Mouse (Mus musculus) lung, postnatal 0 days (tissue): ENCODE results near the gene Pld4. TPM values are rescaled to one million over a fixed set of nuclear protein-coding genes. Genes with fewer than 3 reads are reported as not detected.

Experiments used
- ATAC-seq: fragments of 200-750 bp; cut with Nextera tagmentation; 2 replicates; pipeline ENCODE4 v1.8.0; 2017; ENCODE audit warnings: moderate library complexity
- DNase-seq: peaks from one replicate; pipeline ENCODE4 v3.0.0-alpha.2; 2016; ENCODE audit warnings: low spot score
- H3K27ac ChIP-seq: fragments of 300-500 bp; sonication (generic); 2 replicates; pipeline ENCODE4 v1.5.1; 2014; ENCODE audit warnings: antibody characterized with exemption, mild to moderate bottlenecking, low read length, mixed read lengths
- H3K27me3 ChIP-seq: fragments of 300-500 bp; sonication (generic); replicated peaks from 2 replicates; pipeline ENCODE4 v1.6.1; 2014; ENCODE audit warnings: low read length, mixed read lengths; ENCODE audit not compliant: insufficient read depth
- H3K36me3 ChIP-seq: fragments of 300-500 bp; sonication (generic); 2 replicates; pipeline ENCODE4 v1.6.1; 2014; ENCODE audit warnings: low read length, mixed read lengths; ENCODE audit not compliant: insufficient read depth
- H3K4me1 ChIP-seq: fragments of 300-500 bp; sonication (generic); 2 replicates; pipeline ENCODE4 v1.6.1; 2014; ENCODE audit warnings: antibody characterized with exemption, low read depth, low read length, mixed read lengths; ENCODE audit not compliant: insufficient read depth
- H3K4me2 ChIP-seq: fragments of 300-500 bp; sonication (generic); replicated peaks from 2 replicates; pipeline ENCODE4 v1.6.1; 2014; ENCODE audit warnings: low read depth, mild to moderate bottlenecking, low read length, moderate library complexity, mixed read lengths
- H3K4me3 ChIP-seq: fragments of 300-500 bp; sonication (generic); 2 replicates; pipeline ENCODE4 v1.5.1; 2014; ENCODE audit warnings: low read depth, low read length
- H3K9ac ChIP-seq: fragments of 300-500 bp; sonication (generic); replicated peaks from 2 replicates; pipeline ENCODE4 v1.6.1; 2014; ENCODE audit warnings: low read depth, mild to moderate bottlenecking
- H3K9me3 ChIP-seq: fragments of 300-500 bp; sonication (generic); 2 replicates; pipeline ENCODE4 v1.6.1; 2016; ENCODE audit warnings: low read length, mixed read lengths
- CTCF ChIP-seq: IDR thresholded peaks from 2 replicates; pipeline ENCODE4 v1.5.1; 2016; ENCODE audit warnings: antibody characterized with exemption, mild to moderate bottlenecking
- EP300 ChIP-seq: IDR thresholded peaks from 2 replicates; pipeline ENCODE4 v1.6.1; 2016; ENCODE audit warnings: antibody characterized with exemption, mild to moderate bottlenecking, control low read depth
- WGBS: fragments of 180-500 bp; shearing (Covaris S2); extraction: QIAGEN DNeasy Blood & Tissue Kit; methylation state at CpG from one replicate; pipeline ENCODE4 v1.1.7; 2014; 5-methylcytosine and 5-hydroxymethylcytosine counted together
- polyA plus RNA-seq: library from polyadenylated mRNA; unstranded; fragments of >200 nt; fragmentation: Nextera tagmentation; extraction: Ambion mirVana; gene quantifications from 2 replicates; pipeline ENCODE4 v1.2.1, GENCODE M21; 2015

Pld4 gene
- polyA plus RNA-seq, 1 experiment from 2014 or later, result 23.8 TPM

DNA sequence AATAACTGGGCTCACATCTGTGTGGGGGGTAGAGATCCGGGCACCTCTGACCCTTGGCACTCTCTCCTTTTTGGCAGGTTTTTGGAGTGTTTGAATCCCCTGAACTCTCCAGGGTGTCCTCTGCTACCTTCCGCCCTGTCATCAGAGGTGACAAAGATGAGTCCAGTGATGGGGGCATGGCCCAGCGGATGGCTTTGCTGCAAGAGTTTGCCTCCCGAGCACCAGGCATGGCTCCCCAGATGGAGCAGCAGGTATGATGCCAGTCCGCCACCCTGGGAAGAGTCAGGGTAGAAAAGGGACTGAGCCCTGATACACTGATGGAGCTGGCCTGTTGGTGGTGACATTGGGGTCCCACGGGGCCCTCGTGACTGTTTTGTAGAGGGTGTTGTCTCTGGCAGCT lies 23.4 kb upstream of the Pld4 start:
- no peak for ATAC-seq
- H3K36me3 ChIP-seq, result peaks cover 14% of the 10 kb centered on the region; the same call in 1 of the 2 replicates
- no peak for DNase-seq
- H3K9ac ChIP-seq, result no peak overlapping the region
- no peaks in the 10 kb centered on the region for H3K4me1 ChIP-seq
- no peak overlapping the region for H3K27ac ChIP-seq
- WGBS, result 83% methylated on average over 7 of the region's 7 CpGs
- no peak overlapping the region for H3K4me3 ChIP-seq
- H3K4me2 ChIP-seq, result no peak overlapping the region
- H3K9me3 ChIP-seq, result no peaks in the 10 kb centered on the region
- TF ChIP-seq CTCF, result no peak
- TF ChIP-seq EP300, result no peak
- no peaks in the 10 kb centered on the region for H3K27me3 ChIP-seq

DNA sequence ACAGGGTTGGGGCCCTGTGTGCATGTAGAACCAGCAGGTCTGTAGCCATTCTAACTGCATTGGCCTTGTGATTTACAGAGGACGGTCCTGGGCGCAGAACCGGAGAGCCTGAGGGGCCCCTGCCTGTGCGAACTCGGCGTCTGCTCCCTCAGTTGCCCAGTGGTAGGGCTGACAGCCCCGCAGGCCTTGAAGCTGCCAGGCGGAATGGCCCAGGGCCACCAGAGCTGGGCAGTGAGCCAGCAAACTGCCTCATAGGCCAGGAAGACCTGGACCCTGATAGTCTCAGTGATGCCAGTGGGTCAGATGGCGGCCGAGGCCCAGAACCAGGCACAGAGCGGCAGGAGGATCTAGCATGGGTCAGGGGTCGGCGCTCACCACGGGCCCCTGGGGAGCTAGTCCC lies 22.7 kb upstream of the Pld4 start:
- no peak for DNase-seq
- no peaks in the 10 kb centered on the region for H3K27me3 ChIP-seq
- no peaks in the 10 kb centered on the region for H3K9me3 ChIP-seq
- H3K9ac ChIP-seq, result no peak overlapping the region
- 87% methylated on average over 14 of the region's 14 CpGs for WGBS
- H3K4me1 ChIP-seq, result no peaks in the 10 kb centered on the region
- no peak for ATAC-seq
- H3K36me3 ChIP-seq, result peaks cover 14% of the 10 kb centered on the region; the same call in 1 of the 2 replicates
- TF ChIP-seq EP300, result no peak
- TF ChIP-seq CTCF, result no peak
- no peak overlapping the region for H3K27ac ChIP-seq
- no peak overlapping the region for H3K4me2 ChIP-seq
- H3K4me3 ChIP-seq, result no peak overlapping the region

DNA sequence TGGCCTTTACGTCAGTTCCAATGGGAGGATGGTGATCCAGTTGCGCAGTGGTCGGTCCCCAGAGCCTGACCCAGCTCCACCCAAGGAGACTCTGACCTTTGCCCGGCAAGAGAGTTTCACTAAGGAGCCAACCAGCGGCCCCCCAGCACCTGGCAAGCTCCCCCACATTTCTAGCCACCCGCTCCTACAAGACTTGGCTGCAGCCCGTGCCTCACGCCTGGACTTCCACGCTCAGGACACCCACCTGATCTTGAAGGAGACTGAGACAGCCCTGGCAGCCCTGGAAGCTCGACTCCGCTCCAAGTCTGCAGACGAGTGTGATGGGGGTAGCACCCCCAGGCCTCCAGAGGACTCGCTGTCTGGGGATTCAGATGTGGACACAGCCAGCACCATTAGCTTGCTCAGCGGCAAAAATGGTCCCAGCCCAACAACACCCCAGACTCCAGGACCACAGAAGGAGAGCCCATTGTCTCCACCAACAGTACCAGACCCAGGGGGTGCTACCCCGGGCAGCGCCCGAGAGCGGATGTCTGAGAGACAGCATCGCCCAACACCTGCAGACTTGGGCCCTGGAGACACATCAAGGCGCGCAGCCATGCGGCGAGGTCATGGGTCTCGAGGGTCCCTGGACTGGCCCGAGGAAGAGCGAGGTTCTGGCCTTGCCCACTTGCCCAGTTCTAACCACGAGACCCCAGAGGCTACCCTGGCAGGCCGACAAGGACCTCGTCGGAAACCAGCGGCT lies 22.0 kb upstream of the Pld4 start:
- 91% methylated on average over 31 of the region's 31 CpGs for WGBS
- Histone ChIP-seq H3K4me2 (no peak overlapping the region), H3K9me3 (no peaks in the 10 kb centered on the region), H3K27me3 (no peaks in the 10 kb centered on the region), H3K36me3 (peaks cover 14% of the 10 kb centered on the region; the same call in 1 of the 2 replicates), H3K9ac (no peak overlapping the region), H3K4me3 (no peak overlapping the region), H3K27ac (no peak overlapping the region), H3K4me1 (no peaks in the 10 kb centered on the region)
- no peak for ATAC-seq
- TF ChIP-seq EP300 (no peak), CTCF (no peak)
- DNase-seq, result no peak

DNA sequence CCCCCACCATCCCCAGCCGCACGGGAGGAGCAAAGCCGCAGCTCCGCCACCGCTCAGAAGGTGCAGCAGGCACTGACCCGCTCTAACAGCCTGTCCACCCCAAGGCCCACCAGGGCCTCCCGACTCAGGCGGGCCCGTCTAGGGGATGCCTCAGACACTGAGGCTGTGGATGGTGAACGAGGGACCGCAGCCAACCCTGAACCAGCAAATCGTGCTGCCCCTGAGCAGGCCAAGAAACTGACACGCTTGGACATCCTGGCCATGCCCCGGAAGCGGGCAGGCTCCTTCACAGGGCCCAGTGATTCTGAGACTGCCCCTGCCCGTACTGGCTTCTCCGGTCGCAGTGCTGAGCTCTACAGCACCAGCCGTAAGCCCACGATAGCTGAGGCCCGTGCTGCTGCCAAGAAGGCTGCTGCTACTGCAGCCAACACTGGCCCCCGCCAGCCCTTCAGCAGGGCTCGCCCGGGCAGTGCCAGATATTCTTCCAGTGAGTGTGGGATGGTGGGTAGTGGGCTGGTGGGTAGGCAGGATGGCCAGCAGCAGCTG lies 21.4 kb upstream of the Pld4 start:
- Histone ChIP-seq H3K4me1 (no peaks in the 10 kb centered on the region), H3K27ac (no peak overlapping the region), H3K4me3 (no peak overlapping the region), H3K36me3 (peaks cover 14% of the 10 kb centered on the region; the same call in 1 of the 2 replicates), H3K9ac (no peak overlapping the region), H3K27me3 (no peaks in the 10 kb centered on the region), H3K9me3 (no peaks in the 10 kb centered on the region), H3K4me2 (no peak overlapping the region)
- ATAC-seq, result no peak
- no peak for DNase-seq
- WGBS, result 90% methylated on average over 24 of the region's 24 CpGs
- no peak for TF ChIP-seq CTCF
- TF ChIP-seq EP300, result no peak

DNA sequence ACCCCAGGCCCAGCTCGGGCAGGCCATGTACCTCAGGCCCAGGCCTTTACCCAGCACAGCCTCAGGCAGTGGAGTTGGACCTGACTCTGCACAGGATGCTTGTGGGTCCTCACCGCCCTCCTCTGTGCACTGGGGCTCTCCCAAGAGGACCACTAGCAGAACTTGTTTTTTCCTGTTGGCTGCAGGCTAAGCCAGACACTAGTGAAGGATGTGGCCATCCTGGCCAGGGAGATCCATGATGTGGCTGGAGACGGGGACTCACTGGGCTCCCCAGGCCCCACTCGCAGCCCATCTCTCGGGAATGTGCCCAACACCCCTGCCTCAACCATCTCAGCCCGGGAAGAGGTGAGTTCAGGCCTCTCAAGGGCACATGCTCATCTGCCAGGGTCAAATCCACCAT lies 17.7 kb upstream of the Pld4 start:
- no peaks in the 10 kb centered on the region for H3K4me1 ChIP-seq
- H3K27me3 ChIP-seq, result no peaks in the 10 kb centered on the region
- DNase-seq (no peak), ATAC-seq (peak; percentile 3; the same call in 1 of the 2 replicates)
- H3K9ac ChIP-seq, result no peak overlapping the region
- H3K4me3 ChIP-seq, result no peak overlapping the region
- TF ChIP-seq EP300 (no peak), CTCF (no peak)
- WGBS, result 59% methylated on average over 6 of the region's 6 CpGs
- no peaks in the 10 kb centered on the region for H3K9me3 ChIP-seq
- no peak overlapping the region for H3K4me2 ChIP-seq
- H3K27ac ChIP-seq, result no peak overlapping the region
- H3K36me3 ChIP-seq, result peaks cover 19% of the 10 kb centered on the region; the same call in 1 of the 2 replicates

DNA sequence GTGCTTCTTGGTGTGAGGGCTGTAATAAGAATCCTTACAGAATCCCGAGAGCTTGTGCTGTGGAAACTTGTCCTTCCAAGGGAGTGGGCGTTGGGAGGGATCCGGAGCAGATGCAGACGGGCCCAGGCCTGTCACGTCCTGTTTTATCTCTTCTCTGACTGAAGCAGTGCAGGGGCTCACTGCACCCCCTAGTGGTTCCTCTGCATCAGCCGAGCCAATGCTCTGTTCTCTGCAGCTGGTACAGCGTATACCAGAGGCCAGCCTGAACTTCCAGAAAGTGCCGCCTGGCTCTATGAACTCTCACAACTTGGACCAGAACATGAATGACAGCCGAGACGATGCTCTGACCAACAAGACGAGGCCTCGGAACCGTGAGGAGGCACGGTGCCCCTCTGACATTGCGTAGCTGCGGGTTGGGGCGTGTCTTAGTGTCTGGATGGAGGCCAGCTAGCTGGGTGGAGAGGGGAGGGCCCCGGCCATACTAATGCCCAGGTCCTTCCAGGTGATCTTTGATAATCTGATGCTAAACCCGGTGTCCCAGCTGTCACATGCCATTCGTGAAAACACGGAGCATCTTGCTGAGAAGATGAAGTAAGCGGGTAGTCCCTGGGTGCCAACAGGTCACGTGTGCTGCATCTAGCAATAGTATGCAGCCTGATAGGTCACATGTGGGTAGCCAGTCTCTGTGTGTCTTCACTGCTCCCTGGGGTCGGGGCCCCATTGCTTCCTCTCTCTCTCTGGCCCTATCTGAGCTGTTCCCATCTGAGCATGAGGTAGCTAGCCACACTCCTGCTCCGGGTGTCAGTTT lies 17.1 kb upstream of the Pld4 start:
- Histone ChIP-seq H3K4me1 (no peaks in the 10 kb centered on the region), H3K27ac (no peak overlapping the region), H3K4me3 (no peak overlapping the region), H3K36me3 (peaks cover 14% of the 10 kb centered on the region; the same call in 1 of the 2 replicates), H3K9me3 (no peaks in the 10 kb centered on the region), H3K27me3 (no peaks in the 10 kb centered on the region), H3K9ac (no peak overlapping the region), H3K4me2 (no peak overlapping the region)
- DNase-seq (peak; percentile 90), ATAC-seq (peak; percentile 83)
- TF ChIP-seq EP300, result no peak
- TF ChIP-seq CTCF, result peak; percentile 89
- 40% methylated on average over 25 of the region's 25 CpGs for WGBS
